Mouse (Mus musculus) lung, adult 2 months (tissue): ENCODE results near the gene Fcgr4.

Experiments
- CTCF ChIP-seq: fragments of 200-500 bp; IDR thresholded peaks from 2 replicates; pipeline ENCODE4 v1.5.1; 2011; ENCODE audit warnings: mild to moderate bottlenecking, low read length, control low read depth; ENCODE audit not compliant: insufficient read depth
- POLR2A ChIP-seq: fragments of 200-500 bp; IDR thresholded peaks from 2 replicates; pipeline ENCODE4 v1.6.1; 2011; ENCODE audit warnings: low read depth, mild to moderate bottlenecking, control low read depth, low read length, borderline replicate concordance; ENCODE audit errors: extremely low read depth

DNA sequence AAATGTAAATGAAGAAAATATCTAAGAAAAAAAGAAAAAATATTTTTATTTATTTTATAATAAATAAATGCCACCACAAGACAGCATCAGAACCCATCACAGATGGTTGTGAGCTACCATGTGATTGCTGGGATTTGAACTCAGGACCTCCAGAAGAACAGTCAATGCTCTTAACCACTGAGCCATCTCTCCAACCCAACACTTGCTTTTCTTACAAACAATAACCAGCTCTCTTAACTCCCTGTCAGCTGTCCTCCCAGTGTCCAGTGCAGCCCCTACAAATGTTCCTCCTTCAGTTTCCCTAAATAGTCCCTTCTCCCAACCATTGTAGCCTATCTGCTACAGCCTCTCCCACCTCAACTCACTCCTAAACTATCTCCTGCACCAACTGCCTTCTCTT is 18.9 kb upstream of the Fcgr4 start:
- TF ChIP-seq CTCF, result no peak
- no peak for TF ChIP-seq POLR2A
